Mouse (Mus musculus) sigmoid colon, adult 10 weeks (tissue): Measurements from ENCODE around the gene Maml3. TPM values are rescaled to one million over a fixed set of nuclear protein-coding genes. Genes with fewer than 3 reads are reported as not detected.

Experiments
- polyA plus RNA-seq: library from polyadenylated mRNA; stranded (reverse); fragments of 350-450 nt; fragmentation: Illumina TruSeq; extraction: RNeasy Lipid Tissue Mini Kit (QIAGEN cat#74804); gene quantifications from one replicate; pipeline ENCODE4 v1.2.3, GENCODE M21; 2014; ENCODE audit warnings: low read depth, low replicate concordance

Gene Maml3
- polyA plus RNA-seq = 3.7 TPM

DNA sequence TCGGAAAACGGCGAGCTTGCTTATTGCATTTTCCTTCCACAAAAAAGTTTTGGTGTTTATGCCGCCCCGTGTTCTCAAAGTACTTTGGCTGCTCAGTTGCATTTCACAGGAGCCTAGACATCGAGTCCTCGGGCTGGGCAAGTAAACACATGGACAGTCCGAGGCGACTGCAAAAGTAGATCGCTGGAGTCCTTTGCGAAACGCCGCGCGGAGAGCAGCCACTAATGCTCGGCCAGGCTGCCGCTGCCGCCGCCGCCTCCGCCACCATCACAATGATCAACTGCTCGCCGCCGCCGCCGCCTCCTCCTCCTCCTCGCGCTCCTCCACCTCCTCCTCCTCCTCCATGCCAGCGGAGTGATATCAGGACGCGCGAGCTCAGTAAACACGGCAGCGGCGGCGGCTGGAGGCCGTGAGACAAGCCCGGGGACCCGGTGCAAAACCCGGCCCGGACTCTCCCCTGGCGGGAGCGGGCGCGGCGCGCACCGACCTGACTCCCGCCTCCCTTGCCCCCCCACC, at the start of gene Maml3:
Gene Maml3 (minus strand): TSS at position 441 of the 516 bp plus-strand sequence.

DNA sequence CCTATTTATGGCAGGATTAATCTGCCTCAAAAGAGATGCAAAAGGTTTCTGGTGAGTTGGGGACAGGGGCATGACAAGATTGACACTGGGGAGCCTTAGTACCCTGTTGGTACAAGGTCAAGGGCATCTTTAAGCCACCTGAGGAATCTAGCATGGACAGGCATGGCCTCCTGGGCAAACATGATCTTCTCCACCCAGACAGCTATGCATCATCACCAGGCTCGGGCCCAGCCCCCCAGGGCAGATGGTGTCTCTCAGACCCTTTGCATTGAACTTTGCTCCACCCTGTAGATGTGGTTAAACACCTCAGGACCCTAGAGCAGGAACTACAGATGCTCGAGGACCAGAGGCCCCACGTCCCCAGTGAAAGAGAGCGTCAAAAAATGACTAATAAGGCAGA, 444.8 kb downstream of the Maml3 start, which contains the start of gene Mgst2:
Gene Mgst2 (plus strand): TSS at position 301 of the 400 bp plus-strand sequence.

Other genes with a start within 250 kb of the Maml3 start
- gene Foxo1, start 163.3 kb upstream of the Maml3 start, polyA plus RNA-seq = 24.0 TPM